Mouse (Mus musculus): ENCODE results near the gene Dpyd. TPM values are rescaled to one million over a fixed set of nuclear protein-coding genes. Genes with fewer than 3 reads are reported as not detected.

The Dpyd gene
- polyA plus RNA-seq, 1 experiment from 2014 or later, result 16.0 TPM

DNA sequence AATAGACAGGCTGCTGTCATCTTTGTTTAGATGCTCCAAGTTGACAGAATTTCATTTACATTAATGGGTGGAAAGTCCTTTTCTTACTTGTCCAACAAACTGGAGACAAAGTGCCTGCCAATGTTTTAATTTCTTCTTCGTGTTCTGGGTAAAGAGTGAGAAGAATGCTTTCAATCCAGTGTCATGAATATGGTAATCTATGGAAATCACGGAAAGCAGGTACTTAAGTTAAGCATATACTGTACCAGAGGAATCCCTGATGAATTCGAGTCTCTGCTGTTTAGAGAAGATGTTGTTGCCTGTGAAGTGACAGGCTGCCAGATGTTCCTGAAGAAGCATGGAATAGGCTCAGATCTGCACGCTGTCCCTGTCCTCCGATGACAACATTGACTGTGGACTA lies 835.3 kb downstream of the Dpyd start:
- H3K27me3 ChIP-seq, result no peaks in the 10 kb centered on the region
- no peak overlapping the region for H3K4me3 ChIP-seq
- H3K36me3 ChIP-seq, result no peaks in the 10 kb centered on the region
- ATAC-seq (ENCODE audit: insufficient number of reproducible peaks, insufficient read depth, low FRiP score, low TSS enrichment), result no peak
- no peak overlapping the region for H3K9ac ChIP-seq
- WGBS, result 56% methylated on average over 5 of the region's 5 CpGs
- H3K27ac ChIP-seq, result no peak overlapping the region
- H3K4me1 ChIP-seq, result no peaks in the 10 kb centered on the region
- no peaks in the 10 kb centered on the region for H3K9me3 ChIP-seq
- no peak overlapping the region for H3K4me2 ChIP-seq (replicated peaks)

DNA sequence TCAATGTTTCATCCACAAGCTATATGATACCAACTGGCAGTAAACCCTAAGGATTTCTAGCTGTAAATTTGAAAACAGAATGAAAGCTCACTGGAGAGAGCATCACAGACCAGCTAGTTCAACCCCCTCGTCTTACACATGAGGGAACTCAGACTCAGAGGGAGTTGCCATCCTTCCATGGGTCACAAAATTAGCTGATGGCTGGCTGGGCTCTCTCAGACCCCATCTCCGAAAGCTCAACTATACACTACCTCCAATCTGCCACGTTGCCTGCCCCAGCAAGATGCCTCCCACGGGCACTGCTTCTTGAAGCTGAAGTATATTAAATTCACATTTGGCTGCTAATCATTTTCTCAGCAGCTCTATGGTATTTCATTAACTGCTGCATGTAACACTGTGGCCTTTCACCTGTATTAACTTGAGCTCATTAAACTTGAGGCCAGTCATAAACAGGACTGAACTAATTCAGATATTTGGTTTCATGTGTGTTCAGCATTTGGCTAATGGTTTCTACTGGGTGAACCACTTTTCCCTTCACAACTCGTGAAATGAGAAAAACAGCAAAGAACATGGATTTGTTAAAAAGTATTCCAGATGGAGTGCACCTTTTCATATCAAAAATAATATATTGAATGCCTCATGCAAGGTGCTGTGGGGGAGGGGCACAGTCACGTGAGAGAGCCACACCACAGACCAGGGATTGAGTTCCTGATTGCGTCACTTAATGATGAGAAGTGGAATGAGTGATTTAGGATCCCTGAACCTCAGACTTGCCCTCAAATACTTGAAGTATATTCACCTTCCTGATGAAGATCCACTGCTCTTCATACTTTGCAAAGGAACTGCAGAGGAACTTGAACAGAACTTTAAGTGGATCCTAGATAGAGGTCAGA lies 841.2 kb downstream of the Dpyd start:
- H3K9ac ChIP-seq, result no peak overlapping the region
- H3K4me3 ChIP-seq, result no peak overlapping the region
- ATAC-seq (ENCODE audit: insufficient number of reproducible peaks, insufficient read depth, low FRiP score, low TSS enrichment), result no peak
- H3K9me3 ChIP-seq, result no peaks in the 10 kb centered on the region
- H3K27ac ChIP-seq, result no peak overlapping the region
- no peaks in the 10 kb centered on the region for H3K4me1 ChIP-seq
- no peaks in the 10 kb centered on the region for H3K27me3 ChIP-seq
- no peaks in the 10 kb centered on the region for H3K36me3 ChIP-seq
- WGBS, result 72% methylated on average over 7 of the region's 7 CpGs
- no peak overlapping the region for H3K4me2 ChIP-seq (replicated peaks)

DNA sequence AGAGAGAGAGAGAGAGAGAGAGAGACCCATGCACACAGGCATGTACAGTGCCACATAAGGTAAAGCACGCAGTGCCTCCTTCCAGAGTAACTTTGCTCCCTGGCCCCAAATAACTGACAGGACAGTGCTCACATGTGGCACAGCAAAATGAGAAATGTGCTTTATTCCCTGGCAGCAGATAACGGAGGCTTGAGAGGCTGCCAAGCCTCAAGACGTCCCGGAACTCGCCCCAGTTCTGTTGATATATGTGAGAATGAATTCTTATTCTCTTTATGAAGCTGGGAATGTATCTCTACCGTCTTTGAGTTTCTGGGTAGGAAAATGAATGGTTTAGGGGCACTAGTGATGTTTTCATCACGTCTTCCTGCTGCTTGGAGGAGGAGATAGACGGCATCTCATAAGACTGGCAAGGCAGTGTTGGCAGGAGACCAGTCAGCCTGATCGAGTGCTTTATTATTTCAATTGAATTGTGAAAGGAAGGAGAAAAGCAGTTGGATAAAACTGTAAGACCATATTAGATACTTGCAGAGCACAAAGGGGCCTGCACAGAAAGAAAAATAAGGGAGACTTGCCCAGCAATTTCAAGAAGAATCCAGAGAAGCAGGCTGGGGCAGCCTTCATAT lies 857.3 kb downstream of the Dpyd start:
- 84% methylated on average over 9 of the region's 9 CpGs for WGBS
- Histone ChIP-seq H3K4me3 (no peak overlapping the region), H3K9ac (no peak overlapping the region), H3K4me2 (replicated peaks) (no peak overlapping the region), H3K36me3 (no peaks in the 10 kb centered on the region), H3K9me3 (no peaks in the 10 kb centered on the region), H3K27ac (no peak overlapping the region), H3K4me1 (no peaks in the 10 kb centered on the region), H3K27me3 (no peaks in the 10 kb centered on the region)
- ATAC-seq (ENCODE audit: insufficient number of reproducible peaks, insufficient read depth, low FRiP score, low TSS enrichment), result no peak

DNA sequence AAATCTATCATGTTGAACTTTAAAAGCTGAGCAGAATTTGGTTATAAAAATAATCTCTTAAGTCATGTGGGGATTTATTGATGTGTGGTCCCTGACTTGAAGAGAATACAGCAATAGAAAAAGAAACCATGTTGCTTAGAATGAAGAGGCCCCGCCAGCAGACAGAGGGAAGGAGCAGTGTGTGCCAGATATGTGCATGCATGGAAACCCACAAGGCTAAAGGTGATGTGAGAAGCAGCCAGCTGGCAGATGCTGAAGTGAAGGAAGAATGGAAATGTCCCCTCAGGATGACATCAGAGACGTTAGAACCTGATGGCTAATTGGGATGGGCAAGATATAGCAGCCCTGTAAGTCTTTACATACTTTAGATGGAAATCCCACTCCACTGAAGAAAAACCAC lies 857.8 kb downstream of the Dpyd start:
- Histone ChIP-seq H3K4me3 (no peak overlapping the region), H3K4me1 (no peaks in the 10 kb centered on the region), H3K36me3 (no peaks in the 10 kb centered on the region), H3K27me3 (no peaks in the 10 kb centered on the region), H3K4me2 (replicated peaks) (no peak overlapping the region), H3K9ac (no peak overlapping the region), H3K9me3 (no peaks in the 10 kb centered on the region), H3K27ac (no peak overlapping the region)
- 89% methylated on average over 2 of the region's 2 CpGs for WGBS
- no peak for ATAC-seq (ENCODE audit: insufficient number of reproducible peaks, insufficient read depth, low FRiP score, low TSS enrichment)

DNA sequence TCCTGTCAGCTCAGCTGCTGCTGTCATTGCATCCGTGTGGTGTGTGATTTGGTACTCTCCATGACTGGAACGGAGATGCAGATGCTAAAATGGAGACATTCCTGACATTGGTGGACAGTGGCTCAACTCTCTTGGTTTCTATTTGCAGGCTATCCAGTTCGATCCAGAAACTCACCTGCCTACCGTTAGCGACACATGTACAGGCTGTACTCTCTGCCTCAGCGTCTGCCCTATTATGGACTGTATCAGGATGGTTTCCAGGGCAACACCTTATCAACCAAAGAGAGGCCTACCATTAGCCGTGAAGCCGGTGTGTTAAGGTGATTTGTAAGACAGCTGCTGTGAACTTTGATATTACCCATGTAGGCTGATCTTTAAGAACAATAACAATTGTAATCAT lies 869.4 kb downstream of the Dpyd start:
- no peak overlapping the region for H3K27ac ChIP-seq
- H3K9me3 ChIP-seq, result no peaks in the 10 kb centered on the region
- 79% methylated on average over 8 of the region's 8 CpGs for WGBS
- no peak for ATAC-seq (ENCODE audit: insufficient number of reproducible peaks, insufficient read depth, low FRiP score, low TSS enrichment)
- H3K9ac ChIP-seq, result no peak overlapping the region
- H3K4me3 ChIP-seq, result no peak overlapping the region
- H3K36me3 ChIP-seq, result no peaks in the 10 kb centered on the region
- no peaks in the 10 kb centered on the region for H3K27me3 ChIP-seq
- H3K4me2 ChIP-seq (replicated peaks), result no peak overlapping the region
- no peaks in the 10 kb centered on the region for H3K4me1 ChIP-seq

DNA sequence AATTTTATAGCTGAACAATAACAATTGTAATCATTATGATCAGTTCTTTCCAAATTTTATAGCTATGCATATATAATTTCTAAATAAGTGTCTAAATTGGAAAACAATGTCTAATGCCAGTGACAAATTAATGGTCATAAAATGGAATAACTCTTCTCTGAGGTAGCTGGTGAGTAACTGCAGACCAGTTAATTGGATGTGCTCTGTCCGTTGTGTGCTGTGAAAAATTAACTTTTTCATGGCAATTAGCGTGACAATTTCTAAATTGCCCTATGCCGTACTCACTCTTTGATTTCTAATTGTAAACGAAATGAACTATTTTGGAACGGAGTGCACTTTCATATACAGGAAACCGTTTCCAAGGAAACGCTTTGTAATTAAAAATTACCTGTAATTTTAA lies 869.8 kb downstream of the Dpyd start:
- Histone ChIP-seq H3K4me2 (replicated peaks) (no peak overlapping the region), H3K36me3 (no peaks in the 10 kb centered on the region), H3K4me3 (no peak overlapping the region), H3K27me3 (no peaks in the 10 kb centered on the region), H3K9ac (no peak overlapping the region), H3K27ac (no peak overlapping the region), H3K4me1 (no peaks in the 10 kb centered on the region), H3K9me3 (no peaks in the 10 kb centered on the region)
- ATAC-seq (ENCODE audit: insufficient number of reproducible peaks, insufficient read depth, low FRiP score, low TSS enrichment), result no peak
- 74% methylated on average over 7 of the region's 7 CpGs for WGBS

DNA sequence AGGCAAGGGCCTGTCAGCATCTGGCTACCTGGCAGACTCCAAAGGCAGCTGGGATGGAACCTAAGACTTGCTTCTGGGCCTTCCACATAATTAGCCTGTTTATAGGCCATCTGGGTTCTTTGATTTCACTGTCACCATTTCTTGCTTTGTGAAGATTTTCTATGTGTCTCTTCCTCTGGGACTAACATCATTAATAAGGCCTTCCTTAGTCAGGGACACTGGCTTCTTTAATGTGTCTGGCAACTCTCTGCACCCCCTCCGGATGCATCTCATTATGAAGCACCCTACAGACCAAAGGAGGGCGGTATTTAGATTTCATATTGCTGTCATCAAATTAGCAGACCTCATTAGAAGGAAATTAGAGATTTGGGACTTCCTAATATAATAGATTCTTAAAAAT lies 885.6 kb downstream of the Dpyd start:
- WGBS, result 76% methylated on average over 2 of the region's 2 CpGs
- no peaks in the 10 kb centered on the region for H3K27me3 ChIP-seq
- no peak overlapping the region for H3K4me2 ChIP-seq (replicated peaks)
- no peaks in the 10 kb centered on the region for H3K36me3 ChIP-seq
- no peak overlapping the region for H3K9ac ChIP-seq
- H3K27ac ChIP-seq, result no peak overlapping the region
- H3K4me1 ChIP-seq, result no peaks in the 10 kb centered on the region
- no peaks in the 10 kb centered on the region for H3K9me3 ChIP-seq
- no peak for ATAC-seq (ENCODE audit: insufficient number of reproducible peaks, insufficient read depth, low FRiP score, low TSS enrichment)
- no peak overlapping the region for H3K4me3 ChIP-seq

DNA sequence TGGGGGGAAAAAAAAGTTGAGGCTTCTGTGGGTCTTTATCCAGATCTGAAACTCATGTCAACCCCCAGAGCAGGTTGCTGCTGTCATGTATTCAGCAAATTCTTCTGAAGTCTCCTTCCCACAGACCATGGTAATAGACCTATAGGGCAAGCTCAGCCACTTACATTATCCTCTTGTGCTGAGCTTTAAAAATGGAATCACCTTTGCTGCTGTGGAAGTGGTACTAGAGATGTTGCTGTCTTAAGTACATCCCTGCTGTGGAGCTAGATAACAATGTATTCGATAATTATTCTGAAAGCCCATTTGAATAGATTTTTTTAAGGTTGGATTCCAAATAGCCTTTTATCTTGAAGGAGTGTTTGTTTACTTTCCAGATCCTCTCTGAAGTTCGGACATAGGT lies 902.1 kb downstream of the Dpyd start:
- WGBS, result 76% methylated on average over 2 of the region's 2 CpGs
- H3K9ac ChIP-seq, result no peak overlapping the region
- no peak overlapping the region for H3K4me2 ChIP-seq (replicated peaks)
- H3K4me3 ChIP-seq, result no peak overlapping the region
- no peaks in the 10 kb centered on the region for H3K36me3 ChIP-seq
- no peak overlapping the region for H3K27ac ChIP-seq
- no peak for ATAC-seq (ENCODE audit: insufficient number of reproducible peaks, insufficient read depth, low FRiP score, low TSS enrichment)
- H3K27me3 ChIP-seq, result no peaks in the 10 kb centered on the region
- no peaks in the 10 kb centered on the region for H3K4me1 ChIP-seq
- H3K9me3 ChIP-seq, result no peaks in the 10 kb centered on the region

DNA sequence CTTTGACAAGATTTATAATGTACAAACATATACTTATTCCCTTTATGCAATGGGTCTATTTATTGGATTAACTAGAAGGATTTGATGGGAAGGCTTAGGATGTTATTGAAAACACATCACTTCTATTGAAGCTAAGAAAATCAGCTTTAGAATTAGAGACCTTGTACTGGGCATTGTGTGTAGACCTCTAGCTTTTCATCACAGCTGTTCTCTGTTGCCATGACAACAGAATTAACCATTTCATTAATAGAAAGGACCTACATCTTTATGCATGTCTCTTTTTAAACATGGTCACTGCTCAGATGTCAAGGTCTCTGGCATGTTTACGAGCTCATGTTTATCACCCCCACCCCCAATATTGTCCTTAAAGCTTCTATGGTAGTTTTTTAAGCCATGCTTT lies 902.5 kb downstream of the Dpyd start:
- Histone ChIP-seq H3K9me3 (no peaks in the 10 kb centered on the region), H3K4me1 (no peaks in the 10 kb centered on the region), H3K4me2 (replicated peaks) (no peak overlapping the region), H3K9ac (no peak overlapping the region), H3K27ac (no peak overlapping the region), H3K27me3 (no peaks in the 10 kb centered on the region), H3K4me3 (no peak overlapping the region), H3K36me3 (no peaks in the 10 kb centered on the region)
- 70% methylated on average over 1 of the region's 1 CpGs for WGBS
- no peak for ATAC-seq (ENCODE audit: insufficient number of reproducible peaks, insufficient read depth, low FRiP score, low TSS enrichment)

DNA sequence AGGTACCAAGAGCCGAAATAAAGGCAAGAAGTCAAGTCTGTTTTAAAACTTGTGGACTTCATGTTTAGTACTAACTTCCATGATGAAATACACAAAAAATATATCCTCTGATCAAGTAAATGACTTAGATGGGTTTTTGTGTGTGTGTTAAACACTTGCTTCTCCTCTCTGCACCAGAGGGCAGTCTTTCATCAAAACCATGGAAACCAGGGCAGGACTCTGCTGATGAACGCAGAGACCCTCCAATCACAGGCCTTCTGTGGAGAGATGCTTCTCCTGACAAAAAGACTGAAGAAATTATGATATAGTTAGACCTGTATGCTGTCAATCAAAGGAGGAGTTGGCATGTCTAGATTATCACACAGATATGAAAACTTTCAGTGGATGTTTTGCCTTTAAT lies 905.8 kb downstream of the Dpyd start:
- WGBS, result 81% methylated on average over 2 of the region's 2 CpGs
- H3K9ac ChIP-seq, result no peak overlapping the region

More for the DNA sequence above, 905.8 kb downstream of the Dpyd start:
- Histone ChIP-seq H3K4me2 (replicated peaks) (no peak overlapping the region), H3K4me3 (no peak overlapping the region), H3K4me1 (no peaks in the 10 kb centered on the region), H3K27ac (no peak overlapping the region), H3K36me3 (no peaks in the 10 kb centered on the region), H3K9me3 (no peaks in the 10 kb centered on the region), H3K27me3 (no peaks in the 10 kb centered on the region)
- no peak for ATAC-seq (ENCODE audit: insufficient number of reproducible peaks, insufficient read depth, low FRiP score, low TSS enrichment)

All from embryonic facial prominence, embryonic 12.5 days (tissue).